Mouse (Mus musculus) limb, embryonic 11.5 days (tissue): ENCODE measurements at regions not wholly inside any gene's neighbourhood (a gene's known extent, or its start where the extent isn't known, plus 50 kb on each side); places are given as distances from the start of the nearest gene placed in this dataset. TPM values are rescaled to one million over a fixed set of nuclear protein-coding genes. Genes with fewer than 3 reads are reported as not detected.

Experiments
- ATAC-seq: fragments of 200-750 bp; cut with Nextera tagmentation; 2 replicates; pipeline ENCODE4 v1.8.0; 2017; ENCODE audit warnings: low read depth; ENCODE audit not compliant: insufficient number of reproducible peaks, low FRiP score, low TSS enrichment
- DNase-seq: peaks from one replicate; pipeline ENCODE4 v3.0.0-alpha.2; 2015; ENCODE audit warnings: low spot score
- H3K27ac ChIP-seq: fragments of 300-500 bp; sonication (generic); replicated peaks from 2 replicates; pipeline ENCODE4 v1.5.1; 2014; ENCODE audit warnings: low read depth, mild to moderate bottlenecking, low read length
- H3K27me3 ChIP-seq: fragments of 300-500 bp; sonication (generic); 2 replicates; pipeline ENCODE4 v1.6.1; 2014; ENCODE audit warnings: mild to moderate bottlenecking, low read length, mixed read lengths; ENCODE audit not compliant: control insufficient read depth, insufficient read depth
- H3K36me3 ChIP-seq: fragments of 300-500 bp; sonication (generic); 2 replicates; pipeline ENCODE4 v1.6.1; 2014; ENCODE audit warnings: mild to moderate bottlenecking, low read length, moderate library complexity, mixed read lengths; ENCODE audit not compliant: control insufficient read depth, insufficient read depth
- H3K4me1 ChIP-seq: fragments of 300-500 bp; sonication (generic); 2 replicates; pipeline ENCODE4 v1.6.1; 2014; ENCODE audit warnings: low read length, mixed read lengths; ENCODE audit not compliant: control insufficient read depth, insufficient read depth
- H3K4me2 ChIP-seq: fragments of 300-500 bp; sonication (generic); 2 replicates; pipeline ENCODE4 v1.6.1; 2014; ENCODE audit warnings: low read depth, mild to moderate bottlenecking, moderate library complexity; ENCODE audit not compliant: severe bottlenecking
- H3K4me3 ChIP-seq: fragments of 300-500 bp; sonication (generic); 2 replicates; pipeline ENCODE4 v1.5.1; 2014; ENCODE audit warnings: low read depth, low read length
- H3K9ac ChIP-seq: fragments of 300-500 bp; sonication (generic); 2 replicates; pipeline ENCODE4 v1.6.1; 2014; ENCODE audit warnings: mild to moderate bottlenecking, low read length
- H3K9me3 ChIP-seq: fragments of 300-500 bp; sonication (generic); 2 replicates; pipeline ENCODE4 v1.6.1; 2016; ENCODE audit warnings: low read length; ENCODE audit not compliant: control insufficient read depth
- WGBS: fragments of 180-500 bp; shearing (Covaris S2); extraction: QIAGEN DNeasy Blood & Tissue Kit; methylation state at CpG from one replicate; pipeline ENCODE4 v1.1.7; 2014; 5-methylcytosine and 5-hydroxymethylcytosine counted together
- microRNA-seq: library from miRNA; unstranded; fragments of <30 nt; microRNA quantifications from one replicate; pipeline ENCODE4, GENCODE M21; 2016

- no peak overlapping the region for H3K9ac ChIP-seq
- WGBS, result 90% methylated on average over 2 of the region's 2 CpGs
- DNase-seq (no peak), ATAC-seq (no peak)
- no peaks in the 10 kb centered on the region for H3K9me3 ChIP-seq
- H3K4me1 ChIP-seq, result no peaks in the 10 kb centered on the region
- no peak overlapping the region for H3K4me2 ChIP-seq
- H3K27me3 ChIP-seq, result no peaks in the 10 kb centered on the region
- no peak overlapping the region for H3K27ac ChIP-seq
- no peak overlapping the region for H3K4me3 ChIP-seq
- H3K36me3 ChIP-seq, result no peaks in the 10 kb centered on the region
Measured at GRCm38 (mm10) chr10:104255250-104255649, 61.4 kb downstream of the Gm4340 start.

- Histone ChIP-seq H3K36me3 (no peaks in the 10 kb centered on the region), H3K9me3 (no peaks in the 10 kb centered on the region), H3K9ac (no peak overlapping the region), H3K4me1 (no peaks in the 10 kb centered on the region), H3K27ac (no peak overlapping the region), H3K4me2 (no peak overlapping the region), H3K27me3 (no peaks in the 10 kb centered on the region), H3K4me3 (no peak overlapping the region)
- peak; percentile 68; the same call in 1 of the 2 replicates for ATAC-seq
- DNase-seq, result no peak
- 57% methylated on average over 4 of the region's 4 CpGs for WGBS
Measured at GRCm38 (mm10) chr10:104274841-104275240, 81.0 kb downstream of the Gm4340 start.

GRCm38 (mm10) chr10:104299146-104299545 lies 105.3 kb downstream of the Gm4340 start:
- 87% methylated on average over 4 of the region's 4 CpGs for WGBS
- H3K9me3 ChIP-seq, result no peaks in the 10 kb centered on the region
- H3K36me3 ChIP-seq, result no peaks in the 10 kb centered on the region
- H3K4me3 ChIP-seq, result no peak overlapping the region
- ATAC-seq (no peak), DNase-seq (no peak)
- no peak overlapping the region for H3K4me2 ChIP-seq
- H3K27me3 ChIP-seq, result no peaks in the 10 kb centered on the region
- no peaks in the 10 kb centered on the region for H3K4me1 ChIP-seq
- no peak overlapping the region for H3K9ac ChIP-seq
- no peak overlapping the region for H3K27ac ChIP-seq

Small RNA genes in the stretch of these regions (microRNA-seq; reads per million reads assigned to microRNA genes)
- gene Mir6411, result not detected
